Mouse (Mus musculus) liver, embryonic 13.5 days (tissue): Measurements from ENCODE around the gene Tarm1. TPM values are rescaled to one million over a fixed set of nuclear protein-coding genes. Genes with fewer than 3 reads are reported as not detected.

Experiments used
- ATAC-seq: fragments of 200-750 bp; cut with Nextera tagmentation; 2 replicates; pipeline ENCODE4 v1.8.0; 2017; ENCODE audit warnings: low read depth, mild to moderate bottlenecking, moderate number of reproducible peaks, moderate library complexity
- DNase-seq: peaks from one replicate; pipeline ENCODE4 v3.0.0; 2022
- H3K27ac ChIP-seq: fragments of 300-500 bp; sonication (generic); 2 replicates; pipeline ENCODE4 v1.5.1; 2015; ENCODE audit warnings: moderate library complexity, mild to moderate bottlenecking, inconsistent platforms
- H3K27me3 ChIP-seq: fragments of 300-500 bp; sonication (generic); 2 replicates; pipeline ENCODE4 v1.6.1; 2015; ENCODE audit warnings: mild to moderate bottlenecking, inconsistent platforms
- H3K36me3 ChIP-seq: fragments of 300-500 bp; sonication (generic); 2 replicates; pipeline ENCODE4 v1.6.1; 2015; ENCODE audit warnings: mild to moderate bottlenecking, inconsistent platforms
- H3K4me1 ChIP-seq: fragments of 300-500 bp; sonication (generic); replicated peaks from 2 replicates; pipeline ENCODE4 v1.6.1; 2015; ENCODE audit warnings: inconsistent platforms
- H3K4me2 ChIP-seq: fragments of 300-500 bp; sonication (generic); 2 replicates; pipeline ENCODE4 v1.6.1; 2015; ENCODE audit warnings: inconsistent platforms, mild to moderate bottlenecking, moderate library complexity
- H3K4me3 ChIP-seq: fragments of 300-500 bp; sonication (generic); replicated peaks from 2 replicates; pipeline ENCODE4 v1.5.1; 2015; ENCODE audit warnings: mild to moderate bottlenecking, inconsistent platforms
- H3K9ac ChIP-seq: fragments of 300-500 bp; sonication (generic); 2 replicates; pipeline ENCODE4 v1.6.1; 2015; ENCODE audit warnings: mild to moderate bottlenecking, inconsistent platforms
- H3K9me3 ChIP-seq: fragments of 300-500 bp; sonication (generic); replicated peaks from 2 replicates; pipeline ENCODE4 v1.6.1; 2016; ENCODE audit warnings: inconsistent platforms
- WGBS: fragments of 180-500 bp; shearing (Covaris S2); methylation state at CpG from one replicate; pipeline ENCODE4 v1.1.7; 2015; ENCODE audit not compliant: insufficient replicate concordance; 5-methylcytosine and 5-hydroxymethylcytosine counted together
- polyA plus RNA-seq: library from polyadenylated mRNA; unstranded; fragments of >200 nt; fragmentation: Nextera tagmentation; extraction: Ambion mirVana; gene quantifications from 2 replicates; pipeline ENCODE4 v1.2.1, GENCODE M21; 2015

Tarm1 gene
- 0.07 TPM in 1 of 2 replicates, not detected in the other for polyA plus RNA-seq

- 27% methylated on average over 6 of the region's 6 CpGs for WGBS
- H3K27me3 ChIP-seq, result no peaks in the 10 kb centered on the region
- no peaks in the 10 kb centered on the region for H3K9me3 ChIP-seq
- H3K36me3 ChIP-seq, result no peaks in the 10 kb centered on the region
- H3K9ac ChIP-seq, result no peak within 1 kb of the TSS
- H3K4me3 ChIP-seq, result no peak within 1 kb of the TSS
- H3K4me1 ChIP-seq, result no peaks in the 10 kb centered on the region
- DNase-seq, result no peak
- ATAC-seq, result no peak
- H3K27ac ChIP-seq, result no peak within 1 kb of the TSS
- H3K4me2 ChIP-seq, result no peak within 1 kb of the TSS
Observed at GRCm38 (mm10) chr7:3502439-3502838, at the start of gene Tarm1. Tarm1 (minus strand) TSS chr7:3502624.

GRCm38 (mm10) chr7:3505913-3506312 lies 3.5 kb upstream of the Tarm1 start:
- DNase-seq (no peak), ATAC-seq (no peak)
- no peak overlapping the region for H3K4me2 ChIP-seq
- H3K27me3 ChIP-seq, result no peaks in the 10 kb centered on the region
- H3K9ac ChIP-seq, result no peak overlapping the region
- no peaks in the 10 kb centered on the region for H3K36me3 ChIP-seq
- no peaks in the 10 kb centered on the region for H3K4me1 ChIP-seq
- 38% methylated on average over 3 of the region's 3 CpGs for WGBS
- no peak overlapping the region for H3K27ac ChIP-seq
- H3K4me3 ChIP-seq, result no peak overlapping the region
- no peaks in the 10 kb centered on the region for H3K9me3 ChIP-seq

DNA sequence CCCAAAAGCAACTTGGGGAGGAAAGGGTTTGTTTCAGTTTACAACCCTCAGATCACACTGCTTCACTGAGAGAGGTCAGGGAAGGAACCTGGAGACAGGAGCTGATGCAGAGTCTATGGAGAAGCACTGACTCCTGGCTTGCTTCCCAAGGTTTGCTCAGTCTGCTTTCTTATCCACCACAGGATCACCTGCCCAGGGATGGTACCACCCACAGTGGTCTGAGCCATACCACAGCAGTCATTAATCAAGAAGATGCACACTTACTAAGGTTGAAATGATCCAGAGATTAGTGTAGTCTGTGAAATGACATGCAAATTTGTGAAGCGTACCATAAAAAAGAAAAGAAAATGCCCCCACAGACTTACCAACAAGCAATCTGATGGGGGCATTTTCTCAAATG lies 2.0 kb downstream of the Tarm1 start:
- H3K4me1 ChIP-seq, result no peaks in the 10 kb centered on the region
- no peak for DNase-seq
- H3K4me3 ChIP-seq, result no peak overlapping the region
- H3K36me3 ChIP-seq, result no peaks in the 10 kb centered on the region
- H3K27ac ChIP-seq, result no peak overlapping the region
- H3K4me2 ChIP-seq, result no peak overlapping the region
- H3K27me3 ChIP-seq, result no peaks in the 10 kb centered on the region
- no peak overlapping the region for H3K9ac ChIP-seq
- ATAC-seq, result no peak
- H3K9me3 ChIP-seq, result no peaks in the 10 kb centered on the region
- 80% methylated on average over 1 of the region's 1 CpGs for WGBS

DNA sequence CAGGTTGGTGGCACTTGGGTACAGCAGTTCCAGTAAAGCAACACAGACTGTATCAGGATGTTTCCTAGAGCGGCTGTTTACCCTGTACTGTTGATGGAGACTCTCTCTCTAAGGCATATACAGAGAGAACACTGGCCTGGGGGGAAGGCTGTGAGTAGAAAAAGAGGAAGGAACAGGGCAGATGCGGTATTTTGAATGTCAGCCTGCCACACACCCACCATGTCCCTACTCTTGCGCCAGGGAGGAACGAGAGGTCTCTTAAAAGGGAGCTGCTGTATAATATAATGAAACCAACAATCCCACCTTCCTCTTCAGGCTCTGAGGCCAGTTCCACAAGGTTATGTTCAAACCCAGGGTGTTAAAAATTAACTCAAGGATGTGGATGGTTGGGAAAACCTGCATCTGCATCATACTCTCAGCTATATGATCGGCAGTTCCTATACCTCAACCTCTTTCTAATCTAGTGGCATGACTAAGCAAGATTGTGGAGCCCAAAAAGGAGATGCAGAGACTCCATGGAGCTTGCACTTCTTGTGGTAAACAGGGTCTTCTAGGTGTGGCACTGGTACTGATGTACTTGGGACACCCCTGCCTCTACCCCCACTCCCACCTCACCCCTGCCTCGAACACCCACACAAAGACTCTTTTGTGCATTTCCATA lies 20.3 kb downstream of the Tarm1 start:
- WGBS, result 35% methylated on average over 6 of the region's 6 CpGs
- Histone ChIP-seq H3K4me3 (no peak overlapping the region), H3K9me3 (no peaks in the 10 kb centered on the region), H3K27me3 (no peaks in the 10 kb centered on the region), H3K4me2 (no peak overlapping the region), H3K27ac (no peak overlapping the region), H3K9ac (no peak overlapping the region), H3K36me3 (no peaks in the 10 kb centered on the region), H3K4me1 (no peaks in the 10 kb centered on the region)
- ATAC-seq (no peak), DNase-seq (no peak)

- no peak for DNase-seq
- Histone ChIP-seq H3K4me2 (no peak overlapping the region), H3K4me1 (no peaks in the 10 kb centered on the region), H3K27ac (no peak overlapping the region), H3K27me3 (no peaks in the 10 kb centered on the region), H3K36me3 (no peaks in the 10 kb centered on the region), H3K9me3 (no peaks in the 10 kb centered on the region), H3K4me3 (no peak overlapping the region), H3K9ac (no peak overlapping the region)
- no peak for ATAC-seq
- WGBS, result 49% methylated on average over 5 of the region's 5 CpGs
Observed at GRCm38 (mm10) chr7:3476728-3477127, 25.7 kb downstream of the Tarm1 start.

- no peaks in the 10 kb centered on the region for H3K27me3 ChIP-seq
- no peaks in the 10 kb centered on the region for H3K9me3 ChIP-seq
- no peak overlapping the region for H3K27ac ChIP-seq
- DNase-seq (no peak), ATAC-seq (no peak)
- no peak overlapping the region for H3K9ac ChIP-seq
- H3K4me2 ChIP-seq, result no peak overlapping the region
- no peak overlapping the region for H3K4me3 ChIP-seq
- H3K4me1 ChIP-seq, result no peaks in the 10 kb centered on the region
- 13% methylated on average over 19 of the region's 19 CpGs for WGBS
- H3K36me3 ChIP-seq, result no peaks in the 10 kb centered on the region
Observed at GRCm38 (mm10) chr7:3474291-3475080, 27.9 kb downstream of the Tarm1 start.

DNA sequence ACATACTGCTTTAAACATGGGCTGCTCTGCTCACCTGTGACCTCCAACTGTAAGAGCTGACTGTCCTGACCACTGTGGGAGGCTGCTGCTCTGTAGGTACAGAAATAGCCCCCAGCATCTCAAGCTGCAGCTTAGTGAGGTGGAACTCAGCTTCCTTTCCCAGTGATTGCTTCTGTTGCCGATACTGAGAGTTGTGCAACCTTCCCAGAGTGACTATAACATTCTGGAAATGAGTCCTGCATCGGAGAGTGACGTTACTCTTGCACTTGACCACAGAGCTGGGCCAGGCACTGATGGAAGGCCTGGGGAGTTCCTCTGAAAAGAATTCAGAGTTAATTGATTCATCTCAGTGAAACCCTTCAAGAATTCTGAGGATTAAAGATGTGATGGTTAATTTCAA lies 29.6 kb downstream of the Tarm1 start:
- H3K4me1 ChIP-seq, result no peaks in the 10 kb centered on the region
- H3K36me3 ChIP-seq, result no peaks in the 10 kb centered on the region
- no peak overlapping the region for H3K4me3 ChIP-seq
- no peak overlapping the region for H3K9ac ChIP-seq
- DNase-seq (no peak), ATAC-seq (no peak)
- WGBS, result 48% methylated on average over 3 of the region's 3 CpGs
- H3K27me3 ChIP-seq, result no peaks in the 10 kb centered on the region
- H3K4me2 ChIP-seq, result no peak overlapping the region
- H3K9me3 ChIP-seq, result no peaks in the 10 kb centered on the region
- H3K27ac ChIP-seq, result no peak overlapping the region

- 46% methylated on average over 2 of the region's 2 CpGs for WGBS
- no peaks in the 10 kb centered on the region for H3K9me3 ChIP-seq
- H3K4me2 ChIP-seq, result no peak overlapping the region
Observed at GRCm38 (mm10) chr7:3468614-3469013, 33.8 kb downstream of the Tarm1 start.

DNA sequence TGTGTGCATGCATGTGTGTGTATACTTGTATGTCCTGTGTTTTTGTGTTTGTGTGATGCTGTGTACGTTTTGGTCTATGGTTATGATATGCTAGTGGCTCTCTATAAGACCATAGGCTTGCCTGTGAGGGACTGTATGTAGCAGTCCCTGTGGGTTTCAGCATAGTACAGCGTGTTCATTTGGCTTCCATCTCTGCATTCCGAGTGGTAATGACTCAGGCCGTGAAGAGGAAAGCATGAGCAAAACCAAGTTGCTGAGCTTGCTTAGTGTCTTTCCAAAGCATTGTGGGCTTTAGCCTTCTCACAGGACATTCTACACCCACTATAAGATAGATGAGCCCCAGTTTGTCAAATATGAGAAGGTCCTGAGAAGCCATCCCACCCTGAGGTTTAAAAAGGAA lies 39.1 kb downstream of the Tarm1 start:
- DNase-seq (no peak), ATAC-seq (no peak)
- H3K4me3 ChIP-seq, result no peak overlapping the region
- H3K9me3 ChIP-seq, result no peaks in the 10 kb centered on the region
- no peaks in the 10 kb centered on the region for H3K36me3 ChIP-seq
- H3K4me1 ChIP-seq, result no peaks in the 10 kb centered on the region
- no peaks in the 10 kb centered on the region for H3K27me3 ChIP-seq
- no peak overlapping the region for H3K9ac ChIP-seq
- H3K27ac ChIP-seq, result no peak overlapping the region
- H3K4me2 ChIP-seq, result no peak overlapping the region
- WGBS, result 62% methylated on average over 4 of the region's 4 CpGs

More at GRCm38 (mm10) chr7:3468614-3469013, 33.8 kb downstream of the Tarm1 start:
- H3K27ac ChIP-seq, result no peak overlapping the region
- H3K27me3 ChIP-seq, result no peaks in the 10 kb centered on the region
- DNase-seq (no peak), ATAC-seq (no peak)
- H3K4me1 ChIP-seq, result no peaks in the 10 kb centered on the region
- H3K4me3 ChIP-seq, result no peak overlapping the region
- no peaks in the 10 kb centered on the region for H3K36me3 ChIP-seq
- H3K9ac ChIP-seq, result no peak overlapping the region

- no peaks in the 10 kb centered on the region for H3K9me3 ChIP-seq
- no peaks in the 10 kb centered on the region for H3K4me1 ChIP-seq
- H3K27ac ChIP-seq, result no peak overlapping the region
- H3K4me3 ChIP-seq, result no peak overlapping the region
- WGBS, result 57% methylated on average over 8 of the region's 8 CpGs
- ATAC-seq (no peak), DNase-seq (no peak)
- no peaks in the 10 kb centered on the region for H3K27me3 ChIP-seq
- H3K36me3 ChIP-seq, result no peaks in the 10 kb centered on the region
- H3K9ac ChIP-seq, result no peak overlapping the region
- H3K4me2 ChIP-seq, result no peak overlapping the region
Observed at GRCm38 (mm10) chr7:3460261-3460660, 42.2 kb downstream of the Tarm1 start.

GRCm38 (mm10) chr7:3457841-3458217 lies 44.6 kb downstream of the Tarm1 start:
- no peaks in the 10 kb centered on the region for H3K9me3 ChIP-seq
- H3K27ac ChIP-seq, result no peak overlapping the region
- ATAC-seq (no peak), DNase-seq (no peak)
- WGBS, result 61% methylated on average over 9 of the region's 9 CpGs
- no peaks in the 10 kb centered on the region for H3K4me1 ChIP-seq
- H3K9ac ChIP-seq, result no peak overlapping the region
- no peaks in the 10 kb centered on the region for H3K27me3 ChIP-seq
- no peaks in the 10 kb centered on the region for H3K36me3 ChIP-seq
- no peak overlapping the region for H3K4me2 ChIP-seq
- no peak overlapping the region for H3K4me3 ChIP-seq
